Mouse (Mus musculus): ENCODE results near the gene Kdm5a. TPM values are rescaled to one million over a fixed set of nuclear protein-coding genes. Genes with fewer than 3 reads are reported as not detected.

Kdm5a gene
- total RNA-seq, 2 experiments from 2014 or later, result 46.0 to 47.5 TPM

GRCm38 (mm10) chr6:120493374-120494181 lies 129.7 kb downstream of the Kdm5a start, which contains the start of gene Tmem121b:
Gene Tmem121b (minus strand): TSS chr6:120493807.
- intact Hi-C loops (cut with DNase I), result no loop called here
- DNase-seq, result peak; percentile 57 to 64

Other genes starting within 250 kb of the Kdm5a start
- not detected for gene D330020A13Rik, start 69.8 kb upstream of the Kdm5a start, total RNA-seq (2021)
- under 1 TPM; 0.25 to 0.67 TPM for gene B4galnt3, start 69.6 kb upstream of the Kdm5a start, total RNA-seq (2021)
- gene Ccdc77, start 250 bp downstream of the Kdm5a start, total RNA-seq (2021), result 10 to 100 TPM in 1 of 2 experiments, 1 to 10 TPM in 1; 9.4 to 11.6 TPM
- gene Il17ra, start 99.1 kb downstream of the Kdm5a start, total RNA-seq (2021), result 1 to 10 TPM; 2.9 to 3.6 TPM
- gene Tmem121b, start 129.7 kb downstream of the Kdm5a start, total RNA-seq (2021), result under 1 TPM in 1 of 2 experiments, not detected in 1; 0.05 TPM
- gene Hdhd5, start 167.2 kb downstream of the Kdm5a start, total RNA-seq (2021), result 10 to 100 TPM; 21.2 to 21.4 TPM

Measured in heart, postnatal 10 days (tissue).